Mouse (Mus musculus): Measurements from ENCODE around the gene Irak2. TPM values are rescaled to one million over a fixed set of nuclear protein-coding genes. Genes with fewer than 3 reads are reported as not detected.
"Not testable (repeated sequence)": the region's sequence is repeated elsewhere in the genome, so short reads cannot be mapped to it uniquely, and the experiment has no call there.

Irak2 gene
- polyA plus RNA-seq, 1 experiment from 2014 or later, result 1.6 TPM

GRCm38 (mm10) chr6:113660492-113661352, 22.5 kb downstream of the Irak2 start:
- Histone ChIP-seq H3K9me3 (ENCODE audit: control insufficient read depth, low read length) (no peaks in the 10 kb centered on the region), H3K4me2 (no peak overlapping the region), H3K36me3 (ENCODE audit: control insufficient read depth, insufficient read depth, low read length) (no peaks in the 10 kb centered on the region), H3K4me1 (ENCODE audit: control insufficient read depth, insufficient read depth, low read length) (no peaks in the 10 kb centered on the region), H3K27ac (ENCODE audit: low read depth, low read length) (no peak overlapping the region), H3K27me3 (ENCODE audit: control insufficient read depth, insufficient read depth, low read length) (no peaks in the 10 kb centered on the region), H3K4me3 (ENCODE audit: low read depth, low read length) (no peak overlapping the region), H3K9ac (ENCODE audit: low read length) (no peak overlapping the region)
- ATAC-seq (ENCODE audit: low FRiP score) (no peak), DNase-seq (ENCODE audit: low spot score, missing footprints) (no peak)
- WGBS, result 75% methylated on average over 14 of the region's 14 CpGs

- 69% methylated on average over 12 of the region's 12 CpGs for WGBS
- Histone ChIP-seq H3K4me2 (no peak overlapping the region), H3K27ac (ENCODE audit: low read depth, low read length) (no peak overlapping the region), H3K4me3 (ENCODE audit: low read depth, low read length) (no peak overlapping the region), H3K9me3 (ENCODE audit: control insufficient read depth, low read length) (no peaks in the 10 kb centered on the region), H3K27me3 (ENCODE audit: control insufficient read depth, insufficient read depth, low read length) (no peaks in the 10 kb centered on the region), H3K9ac (ENCODE audit: low read length) (no peak overlapping the region), H3K36me3 (ENCODE audit: control insufficient read depth, insufficient read depth, low read length) (no peaks in the 10 kb centered on the region), H3K4me1 (ENCODE audit: control insufficient read depth, insufficient read depth, low read length) (no peaks in the 10 kb centered on the region)
- ATAC-seq (ENCODE audit: low FRiP score) (no peak), DNase-seq (ENCODE audit: low spot score, missing footprints) (no peak)
These were observed 23.3 kb downstream of the Irak2 start for GRCm38 (mm10) chr6:113661353-113662241.

GRCm38 (mm10) chr6:113662964-113663700, 24.9 kb downstream of the Irak2 start:
- Histone ChIP-seq H3K9ac (ENCODE audit: low read length) (no peak overlapping the region), H3K27ac (ENCODE audit: low read depth, low read length) (no peak overlapping the region), H3K4me3 (ENCODE audit: low read depth, low read length) (no peak overlapping the region), H3K36me3 (ENCODE audit: control insufficient read depth, insufficient read depth, low read length) (no peaks in the 10 kb centered on the region), H3K9me3 (ENCODE audit: control insufficient read depth, low read length) (no peaks in the 10 kb centered on the region), H3K4me2 (no peak overlapping the region), H3K27me3 (ENCODE audit: control insufficient read depth, insufficient read depth, low read length) (no peaks in the 10 kb centered on the region), H3K4me1 (ENCODE audit: control insufficient read depth, insufficient read depth, low read length) (no peaks in the 10 kb centered on the region)
- ATAC-seq (ENCODE audit: low FRiP score) (no peak), DNase-seq (ENCODE audit: low spot score, missing footprints) (no peak)
- WGBS, result 94% methylated on average over 8 of the region's 8 CpGs

- Histone ChIP-seq H3K4me3 (ENCODE audit: low read depth, low read length) (no peak overlapping the region), H3K36me3 (ENCODE audit: control insufficient read depth, insufficient read depth, low read length) (no peaks in the 10 kb centered on the region), H3K27me3 (ENCODE audit: control insufficient read depth, insufficient read depth, low read length) (no peaks in the 10 kb centered on the region), H3K4me2 (no peak overlapping the region), H3K9ac (ENCODE audit: low read length) (no peak overlapping the region), H3K4me1 (ENCODE audit: control insufficient read depth, insufficient read depth, low read length) (peaks cover 3% of the 10 kb centered on the region; the same call in 1 of the 2 replicates), H3K27ac (ENCODE audit: low read depth, low read length) (no peak overlapping the region), H3K9me3 (ENCODE audit: control insufficient read depth, low read length) (no peaks in the 10 kb centered on the region)
- ATAC-seq (ENCODE audit: low FRiP score) (no peak), DNase-seq (ENCODE audit: low spot score, missing footprints) (no peak)
- 87% methylated on average over 7 of the region's 7 CpGs for WGBS
These were observed 26.0 kb downstream of the Irak2 start for GRCm38 (mm10) chr6:113664305-113664704.

- H3K9ac ChIP-seq (ENCODE audit: low read length), result no peak overlapping the region
- no peaks in the 10 kb centered on the region for H3K36me3 ChIP-seq (ENCODE audit: control insufficient read depth, insufficient read depth, low read length)
- 66% methylated on average over 8 of the region's 8 CpGs for WGBS
- no peak overlapping the region for H3K4me3 ChIP-seq (ENCODE audit: low read depth, low read length)
- H3K27me3 ChIP-seq (ENCODE audit: control insufficient read depth, insufficient read depth, low read length), result no peaks in the 10 kb centered on the region
- no peak overlapping the region for H3K4me2 ChIP-seq
- no peak overlapping the region for H3K27ac ChIP-seq (ENCODE audit: low read depth, low read length)
- peaks cover 3% of the 10 kb centered on the region; the same call in 1 of the 2 replicates for H3K4me1 ChIP-seq (ENCODE audit: control insufficient read depth, insufficient read depth, low read length)
- no peak for ATAC-seq (ENCODE audit: low FRiP score)
- DNase-seq (ENCODE audit: low spot score, missing footprints), result no peak
- H3K9me3 ChIP-seq (ENCODE audit: control insufficient read depth, low read length), result no peaks in the 10 kb centered on the region
These were observed 29.4 kb downstream of the Irak2 start for GRCm38 (mm10) chr6:113667611-113668122.

GRCm38 (mm10) chr6:113668287-113669154, 30.3 kb downstream of the Irak2 start:
- Histone ChIP-seq H3K36me3 (ENCODE audit: control insufficient read depth, insufficient read depth, low read length) (no peaks in the 10 kb centered on the region), H3K9me3 (ENCODE audit: control insufficient read depth, low read length) (no peaks in the 10 kb centered on the region), H3K9ac (ENCODE audit: low read length) (no peak overlapping the region), H3K27me3 (ENCODE audit: control insufficient read depth, insufficient read depth, low read length) (no peaks in the 10 kb centered on the region), H3K4me1 (ENCODE audit: control insufficient read depth, insufficient read depth, low read length) (peaks cover 3% of the 10 kb centered on the region; the same call in 1 of the 2 replicates), H3K27ac (ENCODE audit: low read depth, low read length) (no peak overlapping the region), H3K4me3 (ENCODE audit: low read depth, low read length) (no peak overlapping the region), H3K4me2 (no peak overlapping the region)
- DNase-seq (ENCODE audit: low spot score, missing footprints) (no peak), ATAC-seq (ENCODE audit: low FRiP score) (no peak)
- WGBS, result 58% methylated on average over 15 of the region's 15 CpGs

GRCm38 (mm10) chr6:113669821-113670220, 31.6 kb downstream of the Irak2 start:
- no peak for ATAC-seq (ENCODE audit: low FRiP score)
- no peaks in the 10 kb centered on the region for H3K9me3 ChIP-seq (ENCODE audit: control insufficient read depth, low read length)
- no peak for DNase-seq (ENCODE audit: low spot score, missing footprints)
- no peaks in the 10 kb centered on the region for H3K36me3 ChIP-seq (ENCODE audit: control insufficient read depth, insufficient read depth, low read length)
- no peak overlapping the region for H3K4me3 ChIP-seq (ENCODE audit: low read depth, low read length)
- peaks cover 3% of the 10 kb centered on the region; the same call in 1 of the 2 replicates for H3K4me1 ChIP-seq (ENCODE audit: control insufficient read depth, insufficient read depth, low read length)
- no peaks in the 10 kb centered on the region for H3K27me3 ChIP-seq (ENCODE audit: control insufficient read depth, insufficient read depth, low read length)
- no peak overlapping the region for H3K27ac ChIP-seq (ENCODE audit: low read depth, low read length)
- 85% methylated on average over 7 of the region's 7 CpGs for WGBS
- H3K9ac ChIP-seq (ENCODE audit: low read length), result no peak overlapping the region
- no peak overlapping the region for H3K4me2 ChIP-seq

GRCm38 (mm10) chr6:113672029-113672428, 33.8 kb downstream of the Irak2 start:
- not testable (repeated sequence) for H3K4me1 ChIP-seq (ENCODE audit: control insufficient read depth, insufficient read depth, low read length); DNase-seq (ENCODE audit: low spot score, missing footprints); H3K9me3 ChIP-seq (ENCODE audit: control insufficient read depth, low read length); H3K27ac ChIP-seq (ENCODE audit: low read depth, low read length); H3K4me2 ChIP-seq; H3K36me3 ChIP-seq (ENCODE audit: control insufficient read depth, insufficient read depth, low read length); H3K27me3 ChIP-seq (ENCODE audit: control insufficient read depth, insufficient read depth, low read length); ATAC-seq (ENCODE audit: low FRiP score); H3K4me3 ChIP-seq (ENCODE audit: low read depth, low read length); H3K9ac ChIP-seq (ENCODE audit: low read length)
- 71% methylated on average over 1 of the region's 1 CpGs for WGBS
